Mouse (Mus musculus) lung, postnatal 0 days (tissue): Measurements from ENCODE around the gene Chrna9. TPM values are rescaled to one million over a fixed set of nuclear protein-coding genes. Genes with fewer than 3 reads are reported as not detected.
"Not testable (repeated sequence)": the region's sequence is repeated elsewhere in the genome, so short reads cannot be mapped to it uniquely, and the experiment has no call there.

Experiments used
- ATAC-seq: fragments of 200-750 bp; cut with Nextera tagmentation; 2 replicates; pipeline ENCODE4 v1.8.0; 2017; ENCODE audit warnings: moderate library complexity
- DNase-seq: peaks from one replicate; pipeline ENCODE4 v3.0.0-alpha.2; 2016; ENCODE audit warnings: low spot score
- H3K27ac ChIP-seq: fragments of 300-500 bp; sonication (generic); 2 replicates; pipeline ENCODE4 v1.5.1; 2014; ENCODE audit warnings: antibody characterized with exemption, mild to moderate bottlenecking, low read length, mixed read lengths
- H3K27me3 ChIP-seq: fragments of 300-500 bp; sonication (generic); replicated peaks from 2 replicates; pipeline ENCODE4 v1.6.1; 2014; ENCODE audit warnings: low read length, mixed read lengths; ENCODE audit not compliant: insufficient read depth
- H3K36me3 ChIP-seq: fragments of 300-500 bp; sonication (generic); 2 replicates; pipeline ENCODE4 v1.6.1; 2014; ENCODE audit warnings: low read length, mixed read lengths; ENCODE audit not compliant: insufficient read depth
- H3K4me1 ChIP-seq: fragments of 300-500 bp; sonication (generic); 2 replicates; pipeline ENCODE4 v1.6.1; 2014; ENCODE audit warnings: antibody characterized with exemption, low read depth, low read length, mixed read lengths; ENCODE audit not compliant: insufficient read depth
- H3K4me2 ChIP-seq: fragments of 300-500 bp; sonication (generic); replicated peaks from 2 replicates; pipeline ENCODE4 v1.6.1; 2014; ENCODE audit warnings: low read depth, mild to moderate bottlenecking, low read length, moderate library complexity, mixed read lengths
- H3K4me3 ChIP-seq: fragments of 300-500 bp; sonication (generic); 2 replicates; pipeline ENCODE4 v1.5.1; 2014; ENCODE audit warnings: low read depth, low read length
- H3K9ac ChIP-seq: fragments of 300-500 bp; sonication (generic); replicated peaks from 2 replicates; pipeline ENCODE4 v1.6.1; 2014; ENCODE audit warnings: low read depth, mild to moderate bottlenecking
- H3K9me3 ChIP-seq: fragments of 300-500 bp; sonication (generic); 2 replicates; pipeline ENCODE4 v1.6.1; 2016; ENCODE audit warnings: low read length, mixed read lengths
- CTCF ChIP-seq: IDR thresholded peaks from 2 replicates; pipeline ENCODE4 v1.5.1; 2016; ENCODE audit warnings: antibody characterized with exemption, mild to moderate bottlenecking
- EP300 ChIP-seq: IDR thresholded peaks from 2 replicates; pipeline ENCODE4 v1.6.1; 2016; ENCODE audit warnings: antibody characterized with exemption, mild to moderate bottlenecking, control low read depth
- WGBS: fragments of 180-500 bp; shearing (Covaris S2); extraction: QIAGEN DNeasy Blood & Tissue Kit; methylation state at CpG from one replicate; pipeline ENCODE4 v1.1.7; 2014; 5-methylcytosine and 5-hydroxymethylcytosine counted together
- polyA plus RNA-seq: library from polyadenylated mRNA; unstranded; fragments of >200 nt; fragmentation: Nextera tagmentation; extraction: Ambion mirVana; gene quantifications from 2 replicates; pipeline ENCODE4 v1.2.1, GENCODE M21; 2015

Chrna9 gene
- polyA plus RNA-seq, 1 experiment from 2014 or later, result not detected

- Histone ChIP-seq H3K4me2 (no peak overlapping the region), H3K36me3 (no peaks in the 10 kb centered on the region), H3K27me3 (no peaks in the 10 kb centered on the region), H3K4me1 (no peaks in the 10 kb centered on the region), H3K4me3 (no peak overlapping the region), H3K9ac (no peak overlapping the region), H3K27ac (no peak overlapping the region), H3K9me3 (no peaks in the 10 kb centered on the region)
- TF ChIP-seq EP300 (no peak), CTCF (no peak)
- ATAC-seq, result no peak
- 50% methylated on average over 2 of the region's 2 CpGs for WGBS
- no peak for DNase-seq
Measured at GRCm38 (mm10) chr5:65973189-65973588, 38.5 kb downstream of the Chrna9 start.

GRCm38 (mm10) chr5:65975731-65976130 lies 41.0 kb downstream of the Chrna9 start:
- Histone ChIP-seq H3K4me1 (no peaks in the 10 kb centered on the region), H3K9me3 (no peaks in the 10 kb centered on the region), H3K4me3 (no peak overlapping the region), H3K4me2 (no peak overlapping the region), H3K9ac (no peak overlapping the region), H3K27me3 (no peaks in the 10 kb centered on the region), H3K36me3 (no peaks in the 10 kb centered on the region), H3K27ac (no peak overlapping the region)
- no peak for ATAC-seq
- no peak for TF ChIP-seq EP300
- no peak for DNase-seq
- 89% methylated on average over 13 of the region's 13 CpGs for WGBS

GRCm38 (mm10) chr5:65986426-65986825 lies 51.7 kb downstream of the Chrna9 start:
- WGBS, result 91% methylated on average over 5 of the region's 5 CpGs
- ATAC-seq, result no peak
- no peak overlapping the region for H3K4me3 ChIP-seq
- H3K9ac ChIP-seq, result no peak overlapping the region
- no peaks in the 10 kb centered on the region for H3K36me3 ChIP-seq
- no peaks in the 10 kb centered on the region for H3K27me3 ChIP-seq
- no peaks in the 10 kb centered on the region for H3K9me3 ChIP-seq
- TF ChIP-seq EP300, result no peak
- no peak for TF ChIP-seq CTCF
- no peaks in the 10 kb centered on the region for H3K4me1 ChIP-seq
- H3K4me2 ChIP-seq, result no peak overlapping the region
- H3K27ac ChIP-seq, result no peak overlapping the region
- no peak for DNase-seq

- not testable (repeated sequence) for H3K4me3 ChIP-seq, H3K9me3 ChIP-seq, DNase-seq, H3K4me1 ChIP-seq, H3K36me3 ChIP-seq, H3K27ac ChIP-seq, ATAC-seq, H3K4me2 ChIP-seq, H3K27me3 ChIP-seq, H3K9ac ChIP-seq
- 67% methylated on average over 3 of the region's 3 CpGs for WGBS
Measured at GRCm38 (mm10) chr5:65987004-65987403, 52.3 kb downstream of the Chrna9 start.

GRCm38 (mm10) chr5:65991191-65991590 lies 56.5 kb downstream of the Chrna9 start:
- H3K4me2 ChIP-seq, result no peak overlapping the region
- WGBS, result 83% methylated on average over 2 of the region's 2 CpGs
- no peak overlapping the region for H3K27ac ChIP-seq
- DNase-seq (peak; percentile 49), ATAC-seq (peak; percentile 44; the same call in 1 of the 2 replicates)
- TF ChIP-seq EP300 (no peak), CTCF (no peak)
- no peaks in the 10 kb centered on the region for H3K9me3 ChIP-seq
- H3K4me3 ChIP-seq, result no peak overlapping the region
- no peaks in the 10 kb centered on the region for H3K36me3 ChIP-seq
- no peaks in the 10 kb centered on the region for H3K27me3 ChIP-seq
- H3K4me1 ChIP-seq, result no peaks in the 10 kb centered on the region
- no peak overlapping the region for H3K9ac ChIP-seq

GRCm38 (mm10) chr5:65994643-65995042 lies 59.9 kb downstream of the Chrna9 start:
- no peaks in the 10 kb centered on the region for H3K9me3 ChIP-seq
- TF ChIP-seq EP300, result no peak
- TF ChIP-seq CTCF, result no peak
- no peak overlapping the region for H3K4me3 ChIP-seq
- 0 out of 2 replicates have a peak, but pooled peaks have one; percentile 14 for ATAC-seq
- WGBS, result 63% methylated on average over 6 of the region's 6 CpGs
- H3K27me3 ChIP-seq, result no peaks in the 10 kb centered on the region
- no peak overlapping the region for H3K4me2 ChIP-seq
- H3K4me1 ChIP-seq, result no peaks in the 10 kb centered on the region
- no peaks in the 10 kb centered on the region for H3K36me3 ChIP-seq
- no peak overlapping the region for H3K27ac ChIP-seq
- peak; percentile 20 for DNase-seq
- no peak overlapping the region for H3K9ac ChIP-seq

- H3K36me3 ChIP-seq, result no peaks in the 10 kb centered on the region
- H3K9ac ChIP-seq, result no peak overlapping the region
- H3K4me2 ChIP-seq, result no peak overlapping the region
- no peak for TF ChIP-seq EP300
- no peak for TF ChIP-seq CTCF
- ATAC-seq (no peak), DNase-seq (no peak)
- H3K4me3 ChIP-seq, result no peak overlapping the region
- no peaks in the 10 kb centered on the region for H3K4me1 ChIP-seq
- no peaks in the 10 kb centered on the region for H3K9me3 ChIP-seq
- H3K27me3 ChIP-seq, result no peaks in the 10 kb centered on the region
- no peak overlapping the region for H3K27ac ChIP-seq
Measured at GRCm38 (mm10) chr5:65997813-65998212, 63.1 kb downstream of the Chrna9 start.
